Mouse (Mus musculus) granulocyte monocyte progenitor cell, adult 5-6 weeks (primary cell): ENCODE measurements around the gene Tfdp1. TPM values are rescaled to one million over a fixed set of nuclear protein-coding genes. Genes with fewer than 3 reads are reported as not detected.
A peak's percentile ranks its signal among the peaks of the same experiment; 100 is the strongest.

Source experiments
- ATAC-seq: replicated peaks from 2 replicates; pipeline ENCODE4 v1.8.0; 2016; ENCODE audit warnings: mild to moderate bottlenecking, moderate TSS enrichment, inconsistent platforms; ENCODE audit not compliant: poor library complexity, severe bottlenecking
- total RNA-seq, 2 experiments: library from RNA; stranded (forward) in 1 of 2; stranded (reverse) in 1 of 2; fragments of 200-712, 200-1000 nt in 1 of 2; fragments of >200 nt in 1 of 2; fragmentation: Nextera tagmentation in 1 of 2; gene quantifications; 2 replicates each; pipeline ENCODE4 v1.2.3; 2014 to 2017

Tfdp1 gene
- total RNA-seq (2014; fragmentation: Nextera tagmentation) (277 and 291 TPM in 2 replicates), total RNA-seq (2017) (200 and 242 TPM in 2 replicates)

- peak; percentile 60 for ATAC-seq
These were observed at the start of gene Tfdp1 for GRCm38 (mm10) chr8:13338255-13338860. Gene Tfdp1 (plus strand): TSS chr8:13338751.

- peak; percentile 54 for ATAC-seq
These were observed 46.2 kb upstream of the Tfdp1 start for GRCm38 (mm10) chr8:13292364-13292763.

- ATAC-seq = no peak
These were observed 44.7 kb upstream of the Tfdp1 start for GRCm38 (mm10) chr8:13293677-13294470.

DNA sequence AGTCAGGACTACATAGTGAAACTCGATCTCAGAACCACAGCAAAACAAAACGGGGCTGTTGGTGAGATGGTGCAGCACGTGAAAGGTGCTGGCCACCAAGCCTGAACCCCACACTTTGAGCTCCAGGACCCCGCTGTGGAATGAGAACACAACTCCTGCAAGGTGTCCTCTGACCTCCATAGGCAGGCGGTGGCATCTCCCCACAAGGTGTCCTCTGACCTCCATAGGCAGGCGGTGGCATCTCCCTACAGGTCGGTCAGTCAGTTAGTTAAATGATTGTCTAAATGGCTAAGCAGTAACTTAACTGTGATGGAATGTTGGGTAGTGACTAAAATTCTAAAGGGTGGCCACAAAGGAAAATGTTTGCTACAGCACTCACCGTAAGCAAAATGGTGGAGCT is 39.0 kb upstream of the Tfdp1 start:
- ATAC-seq = no peak

DNA sequence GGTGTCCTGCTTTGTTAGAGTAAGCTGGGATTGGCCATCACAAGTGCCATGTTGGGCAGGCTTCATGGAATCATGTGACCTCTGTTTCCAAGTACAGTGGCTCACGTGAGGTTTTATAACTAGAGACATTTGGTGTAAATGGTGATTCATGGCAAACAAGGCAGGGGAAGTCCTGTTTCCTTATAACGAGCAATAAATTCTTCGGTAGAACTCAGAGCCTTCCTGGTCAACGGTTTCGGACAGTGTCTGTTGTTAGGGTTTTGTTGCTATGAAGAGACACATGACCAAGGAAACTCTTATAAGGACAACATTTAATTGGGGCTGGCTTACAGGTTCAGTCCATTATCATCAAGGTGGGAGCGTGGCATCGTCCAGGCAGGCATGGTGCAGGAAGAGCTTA is 37.5 kb upstream of the Tfdp1 start:
- no peak for ATAC-seq

GRCm38 (mm10) chr8:13305459-13305858 is 33.1 kb upstream of the Tfdp1 start:
- no peak for ATAC-seq

- no peak for ATAC-seq
These were observed 32.7 kb upstream of the Tfdp1 start for GRCm38 (mm10) chr8:13305884-13306283.

GRCm38 (mm10) chr8:13306309-13306909 is 32.1 kb upstream of the Tfdp1 start:
- ATAC-seq = peak; percentile 79

DNA sequence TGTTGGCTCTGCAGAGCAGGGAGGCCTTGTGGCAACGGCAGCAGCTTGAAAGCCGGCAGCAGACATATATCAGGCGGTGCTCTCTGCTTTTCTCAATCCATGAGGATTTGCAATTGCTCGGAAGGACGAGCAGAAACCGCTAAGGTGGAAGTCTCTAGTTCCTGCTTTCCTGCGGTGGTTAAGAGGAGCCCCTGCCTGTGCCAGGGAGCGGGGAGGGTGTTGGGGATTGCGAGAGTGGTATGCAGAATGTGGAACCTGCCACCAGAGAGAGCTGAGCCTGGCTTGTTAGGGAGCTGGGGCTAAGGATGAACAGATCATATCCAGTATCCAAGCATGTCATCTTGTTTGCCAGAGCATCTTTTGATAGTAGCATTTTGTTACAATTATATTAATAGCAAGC is 31.6 kb upstream of the Tfdp1 start:
- ATAC-seq = peak; percentile 90

GRCm38 (mm10) chr8:13314922-13315321 is 23.6 kb upstream of the Tfdp1 start:
- peak; percentile 44; the same call in 1 of the 2 replicates for ATAC-seq

DNA sequence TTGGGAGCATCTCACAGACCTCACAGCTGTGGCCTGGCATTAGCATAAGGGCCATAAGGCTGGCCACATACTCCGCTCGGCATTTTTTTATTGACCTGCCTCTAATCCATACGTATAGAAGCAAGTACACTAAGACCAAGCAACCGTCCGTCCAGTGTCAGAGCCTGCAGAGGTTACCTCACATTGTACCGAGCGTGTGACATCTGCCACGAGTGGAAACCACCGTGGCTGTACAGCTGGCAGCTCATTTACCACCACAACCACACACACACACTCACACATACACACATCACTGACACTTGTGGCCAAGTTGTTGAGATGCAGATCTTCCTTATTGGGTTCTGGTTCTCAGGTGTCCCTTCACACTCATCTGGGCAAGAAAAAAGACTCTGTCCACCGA is 21.9 kb upstream of the Tfdp1 start:
- no peak for ATAC-seq

DNA sequence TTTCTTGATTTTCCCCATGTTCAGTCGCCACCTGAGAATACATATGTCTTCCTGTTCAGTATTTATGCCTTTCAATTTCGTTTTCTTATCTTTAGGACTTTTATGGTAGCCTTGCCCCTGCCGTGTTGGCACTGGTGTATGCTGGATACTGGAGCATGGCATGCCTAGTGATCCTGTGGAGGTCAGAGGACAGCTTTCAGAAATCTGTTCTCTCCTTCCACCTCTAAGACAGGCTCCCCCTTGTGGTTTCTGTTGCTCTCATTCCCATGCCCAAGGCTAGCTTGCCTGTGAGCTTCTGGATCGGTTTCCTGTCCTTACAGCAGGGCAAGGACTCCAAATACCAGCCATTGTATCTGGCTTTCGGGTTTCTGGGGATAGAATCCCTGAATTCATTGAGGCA is 12.0 kb upstream of the Tfdp1 start:
- ATAC-seq = peak; percentile 66

DNA sequence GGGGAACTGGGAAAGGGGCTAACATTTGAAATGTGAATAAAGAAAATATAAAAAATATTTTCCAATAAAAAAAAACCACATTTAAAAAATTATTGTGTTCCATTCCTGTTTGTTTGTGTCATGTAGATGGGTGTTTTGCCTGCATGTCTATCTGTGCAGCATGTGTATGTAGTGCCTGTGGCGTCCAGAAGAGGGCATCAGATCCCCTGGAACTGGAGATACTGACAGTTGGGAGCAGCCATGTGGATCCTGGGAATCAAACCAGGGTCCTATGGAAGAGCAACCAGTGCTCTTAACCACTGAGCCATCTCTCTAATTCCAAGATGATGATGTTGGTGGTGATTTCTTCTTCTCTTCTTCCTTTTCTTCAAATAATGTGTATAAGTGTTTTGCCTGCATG is 3.9 kb upstream of the Tfdp1 start:
- ATAC-seq = no peak

- peak; percentile 81 for ATAC-seq
These were observed 1.3 kb upstream of the Tfdp1 start for GRCm38 (mm10) chr8:13337245-13337644.

DNA sequence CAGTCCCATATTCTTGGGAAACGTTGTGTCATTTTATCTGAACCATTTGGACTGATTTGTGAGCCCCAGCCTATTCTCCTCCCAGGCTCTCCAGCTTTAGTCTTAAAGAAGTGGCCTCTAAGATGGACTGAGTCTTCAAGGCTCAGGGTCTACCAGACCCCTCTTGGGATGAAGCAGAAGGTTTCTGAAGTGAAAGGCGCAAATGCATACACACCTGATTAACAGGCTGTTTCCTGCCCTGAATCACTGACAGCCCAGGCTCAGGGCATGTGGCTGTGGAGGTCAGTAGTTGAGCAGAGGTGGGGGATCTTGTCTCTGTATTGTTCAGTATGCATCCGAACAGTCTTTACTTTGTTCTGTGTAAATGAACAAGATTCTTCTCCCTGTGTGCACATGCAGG is 873 bp upstream of the Tfdp1 start:
- no peak for ATAC-seq

DNA sequence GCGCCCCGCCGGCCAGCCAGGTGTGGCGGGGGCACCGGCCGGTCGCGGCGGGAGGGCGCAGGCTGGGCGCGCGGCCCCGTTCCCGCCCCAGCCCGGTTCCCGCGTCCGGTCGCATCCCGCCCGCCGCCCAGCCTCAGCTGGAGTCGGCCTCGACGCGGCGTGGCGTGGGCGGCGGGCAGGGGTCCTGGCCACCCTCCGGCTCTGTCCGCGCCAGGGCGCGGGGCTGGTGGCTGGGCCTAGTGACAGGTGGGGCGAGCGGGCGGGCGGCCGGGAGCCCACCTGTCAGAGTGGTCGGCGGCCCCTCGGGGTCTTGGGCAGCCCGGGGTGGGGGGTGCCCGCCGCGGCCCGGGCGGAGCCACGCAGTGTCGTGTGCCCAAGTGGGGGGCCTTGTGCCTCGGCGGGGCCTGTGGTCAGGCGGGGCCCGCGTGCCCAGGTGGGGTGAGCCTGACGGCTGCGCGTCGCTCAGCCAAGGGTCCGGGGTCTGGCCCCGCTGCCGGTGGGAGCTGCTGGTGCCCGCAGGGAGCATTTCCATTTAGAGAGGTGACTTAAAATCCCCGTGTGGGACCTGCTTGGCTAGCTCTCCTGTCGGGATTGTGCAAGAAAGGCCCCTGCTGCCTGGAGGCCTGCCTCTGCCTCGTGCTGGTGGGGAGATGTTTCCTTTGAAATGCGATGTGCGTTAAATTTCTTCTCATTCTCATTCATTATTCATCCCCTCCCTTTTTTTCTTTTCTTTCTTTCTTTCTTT is 522 bp downstream of the Tfdp1 start:
- no peak; the same call in 1 of the 2 replicates for ATAC-seq

GRCm38 (mm10) chr8:13339646-13339990 is 1.1 kb downstream of the Tfdp1 start:
- ATAC-seq = no peak

DNA sequence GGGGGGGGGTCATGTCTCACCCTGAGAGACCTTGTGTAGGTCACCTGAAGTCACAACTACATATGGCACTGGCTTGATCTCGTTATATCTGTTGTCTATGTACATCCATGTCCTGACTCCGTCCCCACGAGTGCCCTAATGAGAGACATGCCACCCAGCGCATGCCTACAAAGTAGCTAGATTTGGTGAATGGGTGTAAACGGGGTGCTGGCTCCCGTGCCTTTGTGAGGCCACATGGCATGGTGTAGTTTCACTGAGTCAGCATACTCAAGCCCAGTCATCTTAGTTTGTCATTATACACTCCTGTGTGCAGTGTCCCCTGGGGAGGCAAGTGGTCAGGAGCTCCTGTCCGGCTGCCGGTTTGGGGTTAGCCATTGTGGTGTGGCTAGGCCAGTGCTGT is 2.1 kb downstream of the Tfdp1 start:
- no peak for ATAC-seq

- no peak for ATAC-seq
These were observed 3.8 kb downstream of the Tfdp1 start for GRCm38 (mm10) chr8:13342340-13342739.

GRCm38 (mm10) chr8:13343134-13343533 is 4.6 kb downstream of the Tfdp1 start:
- ATAC-seq = no peak

- ATAC-seq = no peak
These were observed 11.5 kb downstream of the Tfdp1 start for GRCm38 (mm10) chr8:13350052-13350451.
